Mouse (Mus musculus) liver, embryonic 13.5 days (tissue): ENCODE measurements around the gene Blvra. TPM values are rescaled to one million over a fixed set of nuclear protein-coding genes. Genes with fewer than 3 reads are reported as not detected.
"Not testable (repeated sequence)": the region's sequence is repeated elsewhere in the genome, so short reads cannot be mapped to it uniquely, and the experiment has no call there.

Experiments used
- ATAC-seq: fragments of 200-750 bp; cut with Nextera tagmentation; 2 replicates; pipeline ENCODE4 v1.8.0; 2017; ENCODE audit warnings: low read depth, mild to moderate bottlenecking, moderate number of reproducible peaks, moderate library complexity
- DNase-seq: peaks from one replicate; pipeline ENCODE4 v3.0.0; 2022
- H3K27ac ChIP-seq: fragments of 300-500 bp; sonication (generic); 2 replicates; pipeline ENCODE4 v1.5.1; 2015; ENCODE audit warnings: moderate library complexity, mild to moderate bottlenecking, inconsistent platforms
- H3K27me3 ChIP-seq: fragments of 300-500 bp; sonication (generic); 2 replicates; pipeline ENCODE4 v1.6.1; 2015; ENCODE audit warnings: mild to moderate bottlenecking, inconsistent platforms
- H3K36me3 ChIP-seq: fragments of 300-500 bp; sonication (generic); 2 replicates; pipeline ENCODE4 v1.6.1; 2015; ENCODE audit warnings: mild to moderate bottlenecking, inconsistent platforms
- H3K4me1 ChIP-seq: fragments of 300-500 bp; sonication (generic); replicated peaks from 2 replicates; pipeline ENCODE4 v1.6.1; 2015; ENCODE audit warnings: inconsistent platforms
- H3K4me2 ChIP-seq: fragments of 300-500 bp; sonication (generic); 2 replicates; pipeline ENCODE4 v1.6.1; 2015; ENCODE audit warnings: inconsistent platforms, mild to moderate bottlenecking, moderate library complexity
- H3K4me3 ChIP-seq: fragments of 300-500 bp; sonication (generic); replicated peaks from 2 replicates; pipeline ENCODE4 v1.5.1; 2015; ENCODE audit warnings: mild to moderate bottlenecking, inconsistent platforms
- H3K9ac ChIP-seq: fragments of 300-500 bp; sonication (generic); 2 replicates; pipeline ENCODE4 v1.6.1; 2015; ENCODE audit warnings: mild to moderate bottlenecking, inconsistent platforms
- H3K9me3 ChIP-seq: fragments of 300-500 bp; sonication (generic); replicated peaks from 2 replicates; pipeline ENCODE4 v1.6.1; 2016; ENCODE audit warnings: inconsistent platforms
- WGBS: fragments of 180-500 bp; shearing (Covaris S2); methylation state at CpG from one replicate; pipeline ENCODE4 v1.1.7; 2015; ENCODE audit not compliant: insufficient replicate concordance; 5-methylcytosine and 5-hydroxymethylcytosine counted together
- polyA plus RNA-seq: library from polyadenylated mRNA; unstranded; fragments of >200 nt; fragmentation: Nextera tagmentation; extraction: Ambion mirVana; gene quantifications from 2 replicates; pipeline ENCODE4 v1.2.1, GENCODE M21; 2015

The Blvra gene
- 71.8 and 72.2 TPM in 2 replicates for polyA plus RNA-seq

- Histone ChIP-seq H3K4me2 (peak within 1 kb of the TSS; percentile 90), H3K9ac (peak within 1 kb of the TSS; percentile 83), H3K4me1 (peaks cover 23% of the 10 kb centered on the region), H3K4me3 (peak within 1 kb of the TSS; percentile 78), H3K27me3 (no peaks in the 10 kb centered on the region), H3K27ac (peak within 1 kb of the TSS; percentile 77), H3K36me3 (peaks cover 4% of the 10 kb centered on the region), H3K9me3 (no peaks in the 10 kb centered on the region)
- peak; percentile 99 for ATAC-seq
- under 1% methylated on average over 26 of the region's 32 CpGs for WGBS
- peak; percentile 88 for DNase-seq
Observed at GRCm38 (mm10) chr2:127070435-127070841, at the start of gene Blvra. Gene Blvra, plus strand, starts transcription at chr2:127070665.

- 87% methylated on average over 9 of the region's 9 CpGs for WGBS
- H3K4me3 ChIP-seq: no peak overlapping the region
- peaks cover 42% of the 10 kb centered on the region for H3K36me3 ChIP-seq
- no peak overlapping the region for H3K4me2 ChIP-seq
- H3K9me3 ChIP-seq: no peaks in the 10 kb centered on the region
- DNase-seq: no peak
- no peaks in the 10 kb centered on the region for H3K27me3 ChIP-seq
- H3K27ac ChIP-seq: no peak overlapping the region
- no peak for ATAC-seq
- no peak overlapping the region for H3K9ac ChIP-seq
- H3K4me1 ChIP-seq: no peaks in the 10 kb centered on the region
Observed at GRCm38 (mm10) chr2:127035006-127035605, 35.4 kb upstream of the Blvra start.

GRCm38 (mm10) chr2:127037299-127037698, 33.2 kb upstream of the Blvra start:
- H3K4me2 ChIP-seq: no peak overlapping the region

GRCm38 (mm10) chr2:127061471-127061870, 9.0 kb upstream of the Blvra start:
- Histone ChIP-seq H3K4me2 (no peak overlapping the region), H3K4me3 (no peak overlapping the region), H3K4me1 (no peaks in the 10 kb centered on the region), H3K36me3 (peaks cover 49% of the 10 kb centered on the region), H3K9ac (no peak overlapping the region), H3K9me3 (no peaks in the 10 kb centered on the region), H3K27ac (no peak overlapping the region), H3K27me3 (no peaks in the 10 kb centered on the region)
- ATAC-seq: no peak
- no peak for DNase-seq
- WGBS: 89% methylated on average over 9 of the region's 9 CpGs

More at GRCm38 (mm10) chr2:127037299-127037698, 33.2 kb upstream of the Blvra start:
- H3K27ac ChIP-seq: no peak overlapping the region
- peaks cover 33% of the 10 kb centered on the region for H3K36me3 ChIP-seq
- no peaks in the 10 kb centered on the region for H3K9me3 ChIP-seq
- H3K4me3 ChIP-seq: no peak overlapping the region
- no peak for DNase-seq
- ATAC-seq: no peak
- H3K27me3 ChIP-seq: no peaks in the 10 kb centered on the region
- no peaks in the 10 kb centered on the region for H3K4me1 ChIP-seq
- 85% methylated on average over 4 of the region's 4 CpGs for WGBS
- H3K9ac ChIP-seq: no peak overlapping the region

- H3K36me3 ChIP-seq: peaks cover 4% of the 10 kb centered on the region
- peaks cover 23% of the 10 kb centered on the region for H3K4me1 ChIP-seq
- WGBS: 65% methylated on average over 7 of the region's 7 CpGs
- no peak overlapping the region; the same call in 1 of the 2 replicates for H3K27ac ChIP-seq
- DNase-seq: no peak
- ATAC-seq: no peak
- H3K4me3 ChIP-seq: no peak overlapping the region
- H3K4me2 ChIP-seq: no peak overlapping the region
- H3K9ac ChIP-seq: no peak overlapping the region
- no peaks in the 10 kb centered on the region for H3K9me3 ChIP-seq
- no peaks in the 10 kb centered on the region for H3K27me3 ChIP-seq
Observed at GRCm38 (mm10) chr2:127068806-127069205, 1.7 kb upstream of the Blvra start.

GRCm38 (mm10) chr2:127069781-127070434, 557 bp upstream of the Blvra start:
- WGBS: 24% methylated on average over 11 of the region's 11 CpGs
- no peak for DNase-seq
- no peak for ATAC-seq
- Histone ChIP-seq H3K27ac (peak overlapping the region; percentile 77), H3K9me3 (no peaks in the 10 kb centered on the region), H3K4me1 (peaks cover 23% of the 10 kb centered on the region), H3K4me3 (peak overlapping the region; percentile 78), H3K4me2 (peak overlapping the region; percentile 90), H3K9ac (peak overlapping the region; percentile 83), H3K27me3 (no peaks in the 10 kb centered on the region), H3K36me3 (peaks cover 4% of the 10 kb centered on the region)

GRCm38 (mm10) chr2:127070879-127071278, 414 bp downstream of the Blvra start:
- ATAC-seq (peak; percentile 25; the same call in 1 of the 2 replicates), DNase-seq (no peak)
- 9% methylated on average over 9 of the region's 9 CpGs for WGBS
- Histone ChIP-seq H3K36me3 (peaks cover 4% of the 10 kb centered on the region), H3K4me3 (peak overlapping the region; percentile 78), H3K4me1 (peaks cover 23% of the 10 kb centered on the region), H3K4me2 (peak overlapping the region; percentile 90), H3K27ac (peak overlapping the region; percentile 77), H3K9ac (peak overlapping the region; percentile 83), H3K9me3 (no peaks in the 10 kb centered on the region), H3K27me3 (no peaks in the 10 kb centered on the region)

- DNase-seq (no peak), ATAC-seq (no peak)
- H3K4me3 ChIP-seq: no peak overlapping the region
- H3K36me3 ChIP-seq: no peaks in the 10 kb centered on the region
- H3K27ac ChIP-seq: no peak overlapping the region
- H3K27me3 ChIP-seq: no peaks in the 10 kb centered on the region
- H3K4me2 ChIP-seq: no peak overlapping the region
- peaks cover 27% of the 10 kb centered on the region for H3K4me1 ChIP-seq
- WGBS: 87% methylated on average over 2 of the region's 2 CpGs
- no peaks in the 10 kb centered on the region for H3K9me3 ChIP-seq
- no peak overlapping the region for H3K9ac ChIP-seq
Observed at GRCm38 (mm10) chr2:127074116-127074515, 3.7 kb downstream of the Blvra start.

GRCm38 (mm10) chr2:127077611-127078010, 7.1 kb downstream of the Blvra start:
- Histone ChIP-seq H3K4me1 (peaks cover 27% of the 10 kb centered on the region), H3K9ac (no peak overlapping the region), H3K27me3 (no peaks in the 10 kb centered on the region), H3K4me3 (no peak overlapping the region), H3K9me3 (no peaks in the 10 kb centered on the region), H3K4me2 (no peak overlapping the region), H3K27ac (no peak overlapping the region), H3K36me3 (peaks cover 12% of the 10 kb centered on the region)
- no peak for DNase-seq
- WGBS: 72% methylated on average over 9 of the region's 9 CpGs
- ATAC-seq: no peak

GRCm38 (mm10) chr2:127079066-127079465, 8.6 kb downstream of the Blvra start:
- DNase-seq, ATAC-seq, H3K9ac ChIP-seq, H3K4me2 ChIP-seq, H3K4me3 ChIP-seq, H3K27ac ChIP-seq, H3K9me3 ChIP-seq, H3K27me3 ChIP-seq: not testable (repeated sequence)
- Histone ChIP-seq H3K4me1 (peaks cover 27% of the 10 kb centered on the region), H3K36me3 (peaks cover 18% of the 10 kb centered on the region)
- WGBS: 51% methylated on average over 2 of the region's 2 CpGs

- 68% methylated on average over 11 of the region's 11 CpGs for WGBS
- ATAC-seq (peak; percentile 51), DNase-seq (no peak)
- H3K9ac ChIP-seq: peak overlapping the region; percentile 51
- H3K27me3 ChIP-seq: no peaks in the 10 kb centered on the region
- 0 out of 2 replicates have a peak overlapping the region, but pooled peaks have one; percentile 9 for H3K4me3 ChIP-seq
- H3K4me1 ChIP-seq: peaks cover 27% of the 10 kb centered on the region
- no peaks in the 10 kb centered on the region for H3K9me3 ChIP-seq
- peak overlapping the region; percentile 69 for H3K27ac ChIP-seq
- peaks cover 25% of the 10 kb centered on the region for H3K36me3 ChIP-seq
- H3K4me2 ChIP-seq: peak overlapping the region; percentile 53
Observed at GRCm38 (mm10) chr2:127079881-127080590, 9.6 kb downstream of the Blvra start.
